Comparison of ENCODE assay signal across 15 mouse cellular contexts in genomic region chr12:61307396-61307795, GRCm38 (mm10).
"Had no signal": no experiment of that assay in that cellular context is flagged by ENCODE, and none has a peak within 500 bp of the region (broad histone marks: within the 10 kb centered on the region; RNA-seq: fewer than 3 reads in every experiment).

No protein-coding gene starts in this region.

- H3K4me1 ChIP-seq: limb, embryonic 12.5 days; liver, embryonic 13.5 days; lung, embryonic 15.5 days; megakaryocyte, embryonic 14.5 days; midbrain, embryonic 12.5 days; neural tube, embryonic 12.5 days had no signal

- H3K36me3 ChIP-seq: limb, embryonic 12.5 days; liver, embryonic 13.5 days; lung, embryonic 15.5 days; midbrain, embryonic 12.5 days; neural tube, embryonic 12.5 days had no signal

- H3K4me3 ChIP-seq: left cerebral cortex, adult 2 months; limb, embryonic 12.5 days; liver, embryonic 13.5 days; lung, embryonic 15.5 days; megakaryocyte, embryonic 14.5 days; midbrain, embryonic 12.5 days; neural tube, embryonic 12.5 days had no signal

- ATAC-seq: liver, postnatal 0 days had no signal

- DNase-seq: kidney, postnatal 25 days; liver; liver, embryonic 13.5 days; liver, postnatal 0 days; lung, postnatal 14 days; spleen, adult 18-20 months; thymus, adult 2 months; thymus, postnatal 25 days had no signal

- H3K4me2 ChIP-seq: limb, embryonic 12.5 days; liver, embryonic 13.5 days; lung, embryonic 15.5 days; midbrain, embryonic 12.5 days; neural tube, embryonic 12.5 days had no signal

- H3K27ac ChIP-seq: left cerebral cortex, adult 2 months; limb, embryonic 12.5 days; liver, embryonic 13.5 days; lung, embryonic 15.5 days; macrophage; midbrain, embryonic 12.5 days; neural tube, embryonic 12.5 days had no signal

- H3K9ac ChIP-seq: limb, embryonic 12.5 days; liver, embryonic 13.5 days; liver, postnatal 0 days; lung, embryonic 15.5 days; midbrain, embryonic 12.5 days; neural tube, embryonic 12.5 days had no signal

- H3K9me3 ChIP-seq: limb, embryonic 12.5 days; liver, embryonic 13.5 days; lung, embryonic 15.5 days; megakaryocyte, embryonic 14.5 days; midbrain, embryonic 12.5 days; neural tube, embryonic 12.5 days had no signal

- H3K27me3 ChIP-seq: limb, embryonic 12.5 days; liver, embryonic 13.5 days; lung, embryonic 15.5 days; megakaryocyte, embryonic 14.5 days; midbrain, embryonic 12.5 days; neural tube, embryonic 12.5 days had no signal
